Mouse (Mus musculus): Measurements from ENCODE around the gene Thbs4. TPM values are rescaled to one million over a fixed set of nuclear protein-coding genes. Genes with fewer than 3 reads are reported as not detected.

The Thbs4 gene
- polyA plus RNA-seq (2015; fragmentation: Nextera tagmentation; extraction: Ambion mirVana), result 1.1 and 1.2 TPM in 2 replicates

GRCm38 (mm10) chr13:92794462-92795214 lies at the start of gene Thbs4:
TSS of gene Thbs4 (minus strand) at chr13:92794818.

Other genes with a start within 250 kb of the Thbs4 start
- not detected in 2 replicates for gene Spz1, start 218.6 kb downstream of the Thbs4 start, polyA plus RNA-seq (2015; fragmentation: Nextera tagmentation; extraction: Ambion mirVana)
- gene Serinc5, start 183.7 kb downstream of the Thbs4 start, polyA plus RNA-seq (2015; fragmentation: Nextera tagmentation; extraction: Ambion mirVana), result 13.4 and 13.8 TPM in 2 replicates
- 3.8 and 5.9 TPM in 2 replicates for gene Mtx3, start 49.9 kb upstream of the Thbs4 start, polyA plus RNA-seq (2015; fragmentation: Nextera tagmentation; extraction: Ambion mirVana)

Measured in neural tube, postnatal 0 days (tissue).